Mouse (Mus musculus) embryonic facial prominence, embryonic 10.5 days (tissue): Measurements from ENCODE around the gene Golga4. TPM values are rescaled to one million over a fixed set of nuclear protein-coding genes. Genes with fewer than 3 reads are reported as not detected.
A peak's percentile ranks its signal among the peaks of the same experiment; 100 is the strongest.

Source experiments
- DNase-seq: peaks from one replicate; pipeline ENCODE4 v3.0.0-alpha.2; 2017; ENCODE audit warnings: low spot score
- H3K27ac ChIP-seq: fragments of 300-500 bp; sonication (generic); replicated peaks from 2 replicates; pipeline ENCODE4 v1.5.1; 2016; ENCODE audit warnings: mild to moderate bottlenecking
- H3K27me3 ChIP-seq: fragments of 300-500 bp; sonication (generic); replicated peaks from 2 replicates; pipeline ENCODE4 v1.6.1; 2016; ENCODE audit warnings: low read depth, mild to moderate bottlenecking; ENCODE audit not compliant: poor library complexity, severe bottlenecking
- H3K36me3 ChIP-seq: fragments of 300-500 bp; sonication (generic); replicated peaks from 2 replicates; pipeline ENCODE4 v1.6.1; 2016; ENCODE audit warnings: mild to moderate bottlenecking, moderate library complexity
- H3K4me1 ChIP-seq: fragments of 300-500 bp; sonication (generic); 2 replicates; pipeline ENCODE4 v1.6.1; 2016
- H3K4me3 ChIP-seq: fragments of 300-500 bp; sonication (generic); 2 replicates; pipeline ENCODE4 v1.5.1; 2016; ENCODE audit warnings: mild to moderate bottlenecking, moderate library complexity
- H3K9me3 ChIP-seq: fragments of 300-500 bp; sonication (generic); 2 replicates; pipeline ENCODE4 v1.6.1; 2016; ENCODE audit warnings: mild to moderate bottlenecking
- WGBS: fragments of 180-500 bp; shearing (Covaris S2); methylation state at CpG from one replicate; pipeline ENCODE4 v1.1.7; 2016; 5-methylcytosine and 5-hydroxymethylcytosine counted together
- polyA plus RNA-seq: library from polyadenylated mRNA; unstranded; fragments of >200 nt; fragmentation: Nextera tagmentation; extraction: Ambion mirVana; gene quantifications from 2 replicates; pipeline ENCODE4 v1.2.1, GENCODE M21; 2016

Gene Golga4
- polyA plus RNA-seq, 1 experiment from 2014 or later: 43.1 TPM

GRCm38 (mm10) chr9:118537463-118538339 lies 31.6 kb downstream of the Golga4 start:
- 88% methylated on average over 9 of the region's 9 CpGs for WGBS
- H3K4me3 ChIP-seq: no peak overlapping the region
- H3K27me3 ChIP-seq: no peaks in the 10 kb centered on the region
- H3K4me1 ChIP-seq: no peaks in the 10 kb centered on the region
- DNase-seq: no peak
- H3K36me3 ChIP-seq: peaks cover 98% of the 10 kb centered on the region
- H3K9me3 ChIP-seq: no peaks in the 10 kb centered on the region
- H3K27ac ChIP-seq: no peak overlapping the region

DNA sequence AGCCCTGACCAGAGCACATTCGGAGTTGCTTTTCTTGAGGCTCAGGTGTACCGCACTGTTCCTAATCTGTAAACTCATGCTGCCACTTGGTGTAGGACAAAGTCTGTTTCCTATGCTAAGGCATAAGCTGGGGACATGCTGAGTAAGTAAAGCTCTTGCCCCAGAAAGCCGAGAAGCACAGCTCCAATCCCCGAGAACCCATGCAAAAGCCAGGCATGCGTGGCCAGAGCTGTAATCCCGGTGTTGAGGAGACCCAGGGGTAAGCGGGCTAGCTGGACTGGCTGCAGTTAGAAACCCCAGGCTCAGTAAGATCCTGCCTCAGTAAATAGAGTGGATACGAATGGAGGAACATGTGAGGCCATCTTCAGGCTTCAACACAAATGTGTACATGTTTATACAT lies 35.8 kb downstream of the Golga4 start:
- 92% methylated on average over 8 of the region's 8 CpGs for WGBS

DNA sequence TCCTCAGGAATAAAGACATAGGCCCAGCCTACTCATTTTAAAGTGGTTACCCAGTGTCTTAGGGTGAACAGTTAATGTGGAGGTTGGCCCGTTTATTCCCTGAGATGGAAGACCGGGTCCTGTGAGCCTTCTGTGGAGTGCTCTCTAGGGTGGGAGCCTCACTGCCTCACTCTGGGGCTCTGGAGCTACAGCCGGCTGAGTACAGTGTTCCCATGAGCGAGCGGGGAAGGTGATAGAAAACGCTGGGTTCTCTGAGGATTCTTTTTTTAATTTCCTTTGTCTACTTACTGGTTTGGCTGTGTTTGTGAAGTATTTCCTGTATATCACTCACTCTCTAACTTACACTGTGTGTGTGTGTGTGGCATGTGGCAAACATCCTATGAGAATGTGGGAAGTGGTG lies 39.1 kb downstream of the Golga4 start:
- Histone ChIP-seq H3K4me1 (no peaks in the 10 kb centered on the region), H3K9me3 (no peaks in the 10 kb centered on the region), H3K36me3 (peaks cover 80% of the 10 kb centered on the region), H3K4me3 (no peak overlapping the region), H3K27me3 (no peaks in the 10 kb centered on the region), H3K27ac (no peak overlapping the region)
- WGBS: 84% methylated on average over 6 of the region's 6 CpGs
- no peak for DNase-seq

More for the DNA sequence above, 35.8 kb downstream of the Golga4 start:
- Histone ChIP-seq H3K36me3 (peaks cover 90% of the 10 kb centered on the region), H3K9me3 (no peaks in the 10 kb centered on the region), H3K4me3 (no peak overlapping the region), H3K27me3 (no peaks in the 10 kb centered on the region), H3K4me1 (no peaks in the 10 kb centered on the region), H3K27ac (no peak overlapping the region)
- DNase-seq: no peak

DNA sequence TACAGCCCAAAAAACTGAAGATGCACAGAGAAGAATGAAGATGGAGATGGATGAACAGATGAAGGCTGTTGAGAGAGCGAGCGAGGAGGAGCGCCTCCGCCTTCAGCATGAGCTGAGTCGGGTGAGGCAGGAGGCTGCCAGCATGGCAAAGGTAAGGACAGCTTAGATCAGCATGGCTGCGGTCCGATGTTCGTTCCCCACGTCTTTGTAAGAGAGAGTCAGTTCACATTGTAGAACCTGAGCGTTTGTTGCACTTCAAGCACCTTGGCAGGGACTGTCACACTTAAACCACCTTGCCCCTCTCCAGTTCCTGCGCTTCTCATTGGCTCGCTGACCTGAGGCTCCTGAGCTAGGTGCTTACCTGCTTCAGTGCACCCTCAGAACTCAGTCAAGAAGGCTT lies 42.6 kb downstream of the Golga4 start:
- 97% methylated on average over 12 of the region's 12 CpGs for WGBS
- no peaks in the 10 kb centered on the region for H3K27me3 ChIP-seq

DNA sequence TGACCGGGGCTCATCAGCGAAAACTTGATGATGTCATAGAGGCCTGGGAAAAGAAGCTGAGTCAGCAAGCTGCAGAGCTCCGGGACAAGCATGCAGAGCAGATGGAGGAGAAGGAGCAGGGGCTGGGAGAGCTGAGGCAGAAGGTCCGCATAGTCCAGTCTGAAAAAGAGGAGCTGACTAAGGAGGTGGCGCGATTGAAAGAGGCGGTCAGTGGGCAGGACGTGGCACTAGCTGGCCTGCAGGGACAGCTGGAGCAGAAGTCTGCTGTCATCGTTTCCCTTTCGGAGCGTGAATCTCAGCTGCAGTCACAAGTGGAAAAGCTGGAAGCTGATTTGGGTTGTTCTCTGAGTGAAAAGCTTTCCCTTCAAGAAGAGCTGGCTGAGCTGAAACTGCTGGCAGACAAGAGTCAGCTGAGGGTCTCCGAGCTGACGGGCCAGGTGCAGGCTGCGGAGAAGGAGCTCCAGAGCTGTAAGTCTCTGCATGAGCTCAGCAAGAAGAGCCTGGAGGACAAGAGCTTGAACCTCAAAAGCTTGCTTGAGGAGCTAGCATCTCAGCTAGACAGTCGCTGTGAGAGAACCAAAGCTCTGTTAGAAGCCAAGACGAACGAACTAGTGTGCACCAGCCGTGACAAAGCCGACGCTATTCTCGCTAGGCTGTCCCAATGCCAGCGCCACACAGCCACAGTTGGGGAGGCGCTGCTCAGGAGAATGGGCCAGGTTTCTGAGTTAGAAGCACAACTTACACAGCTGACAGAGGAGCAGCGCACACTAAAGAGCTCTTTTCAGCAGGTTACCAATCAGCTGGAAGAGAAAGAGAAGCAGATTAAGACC lies 51.1 kb downstream of the Golga4 start:
- Histone ChIP-seq H3K9me3 (no peaks in the 10 kb centered on the region), H3K4me1 (no peaks in the 10 kb centered on the region), H3K27me3 (no peaks in the 10 kb centered on the region), H3K27ac (no peak overlapping the region), H3K4me3 (no peak overlapping the region), H3K36me3 (peaks cover 98% of the 10 kb centered on the region)
- no peak for DNase-seq
- WGBS: 91% methylated on average over 24 of the region's 24 CpGs

More for the DNA sequence above, 42.6 kb downstream of the Golga4 start:
- H3K9me3 ChIP-seq: no peaks in the 10 kb centered on the region
- H3K27ac ChIP-seq: no peak overlapping the region
- H3K4me3 ChIP-seq: no peak overlapping the region
- H3K4me1 ChIP-seq: no peaks in the 10 kb centered on the region
- DNase-seq: no peak
- peaks cover 82% of the 10 kb centered on the region for H3K36me3 ChIP-seq

GRCm38 (mm10) chr9:118563356-118563755 lies 57.3 kb downstream of the Golga4 start:
- H3K9me3 ChIP-seq: no peaks in the 10 kb centered on the region
- no peak overlapping the region for H3K4me3 ChIP-seq
- no peak for DNase-seq
- no peaks in the 10 kb centered on the region for H3K27me3 ChIP-seq
- peaks cover 5% of the 10 kb centered on the region; the same call in 1 of the 2 replicates for H3K4me1 ChIP-seq
- H3K36me3 ChIP-seq: peaks cover 98% of the 10 kb centered on the region
- WGBS: 96% methylated on average over 11 of the region's 11 CpGs
- no peak overlapping the region for H3K27ac ChIP-seq

DNA sequence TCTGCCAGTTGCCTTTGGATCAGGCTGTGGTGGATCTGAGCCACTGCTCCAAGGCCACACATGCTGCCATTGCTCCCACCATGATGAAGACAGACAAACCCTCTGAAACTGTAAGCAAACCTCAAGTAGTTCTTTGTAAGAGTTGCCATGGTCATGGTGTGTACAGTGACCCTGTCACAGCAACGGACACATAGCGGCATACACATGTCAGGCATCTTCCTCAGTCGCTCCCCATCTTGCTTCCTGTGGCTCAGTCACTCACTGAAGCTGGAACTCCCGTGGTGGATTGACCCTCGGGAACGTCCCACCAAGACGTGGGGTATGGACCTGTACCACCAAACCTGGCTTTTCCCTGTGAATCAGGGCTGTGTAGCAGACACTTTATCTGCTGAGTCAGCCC lies 57.8 kb downstream of the Golga4 start:
- whole genome bisulfite sequencing: 88% methylated on average over 7 of the region's 7 CpGs
- no peak overlapping the region for H3K27ac ChIP-seq
- DNase-seq: no peak
- peaks cover 96% of the 10 kb centered on the region for H3K36me3 ChIP-seq
- H3K4me1 ChIP-seq: peaks cover 5% of the 10 kb centered on the region; the same call in 1 of the 2 replicates
- H3K9me3 ChIP-seq: no peaks in the 10 kb centered on the region
- H3K4me3 ChIP-seq: no peak overlapping the region
- H3K27me3 ChIP-seq: no peaks in the 10 kb centered on the region

DNA sequence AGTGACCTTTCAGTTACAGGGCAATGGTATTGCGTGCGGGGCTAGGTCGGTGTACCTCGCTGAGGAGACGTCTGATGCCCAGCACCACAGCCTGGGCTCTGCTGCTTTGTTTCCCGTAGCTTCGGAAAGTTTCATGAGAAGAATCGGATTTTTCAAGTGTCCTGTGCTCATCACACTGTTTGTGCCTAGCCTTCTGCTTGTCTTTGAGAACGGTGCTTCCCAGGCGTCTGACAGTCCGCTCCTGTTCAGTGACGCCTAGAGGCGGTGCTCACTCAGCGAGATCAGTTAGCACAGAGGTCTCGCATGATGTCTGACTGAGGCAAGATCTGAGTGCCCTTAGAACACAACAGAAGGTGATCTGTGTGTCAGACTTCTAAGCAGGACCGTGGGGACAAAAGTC lies 58.6 kb downstream of the Golga4 start:
- Histone ChIP-seq H3K4me1 (peaks cover 5% of the 10 kb centered on the region; the same call in 1 of the 2 replicates), H3K27ac (no peak overlapping the region), H3K27me3 (no peaks in the 10 kb centered on the region), H3K36me3 (peaks cover 96% of the 10 kb centered on the region), H3K9me3 (no peaks in the 10 kb centered on the region), H3K4me3 (no peak overlapping the region)
- no peak for DNase-seq
- WGBS: 90% methylated on average over 16 of the region's 16 CpGs

- Histone ChIP-seq H3K27ac (no peak overlapping the region), H3K27me3 (no peaks in the 10 kb centered on the region), H3K9me3 (no peaks in the 10 kb centered on the region), H3K36me3 (peaks cover 93% of the 10 kb centered on the region), H3K4me1 (peaks cover 5% of the 10 kb centered on the region; the same call in 1 of the 2 replicates), H3K4me3 (no peak overlapping the region)
- WGBS: 93% methylated on average over 6 of the region's 6 CpGs
- no peak for DNase-seq
These were observed 63.3 kb downstream of the Golga4 start for GRCm38 (mm10) chr9:118569328-118569727.

- H3K27ac ChIP-seq: no peak overlapping the region
- H3K4me1 ChIP-seq: no peaks in the 10 kb centered on the region
- WGBS: 81% methylated on average over 4 of the region's 4 CpGs
- peak; percentile 7 for DNase-seq
- no peak overlapping the region for H3K4me3 ChIP-seq
- peaks cover 93% of the 10 kb centered on the region for H3K36me3 ChIP-seq
- H3K27me3 ChIP-seq: no peaks in the 10 kb centered on the region
- no peaks in the 10 kb centered on the region for H3K9me3 ChIP-seq
These were observed 64.8 kb downstream of the Golga4 start for GRCm38 (mm10) chr9:118570865-118571264.

GRCm38 (mm10) chr9:118571701-118572100 lies 65.6 kb downstream of the Golga4 start:
- H3K9me3 ChIP-seq: no peaks in the 10 kb centered on the region
- H3K27ac ChIP-seq: no peak overlapping the region
- peaks cover 93% of the 10 kb centered on the region for H3K36me3 ChIP-seq
- DNase-seq: no peak
- no peaks in the 10 kb centered on the region for H3K4me1 ChIP-seq
- no peaks in the 10 kb centered on the region for H3K27me3 ChIP-seq
- H3K4me3 ChIP-seq: no peak overlapping the region
- 90% methylated on average over 4 of the region's 4 CpGs for WGBS

DNA sequence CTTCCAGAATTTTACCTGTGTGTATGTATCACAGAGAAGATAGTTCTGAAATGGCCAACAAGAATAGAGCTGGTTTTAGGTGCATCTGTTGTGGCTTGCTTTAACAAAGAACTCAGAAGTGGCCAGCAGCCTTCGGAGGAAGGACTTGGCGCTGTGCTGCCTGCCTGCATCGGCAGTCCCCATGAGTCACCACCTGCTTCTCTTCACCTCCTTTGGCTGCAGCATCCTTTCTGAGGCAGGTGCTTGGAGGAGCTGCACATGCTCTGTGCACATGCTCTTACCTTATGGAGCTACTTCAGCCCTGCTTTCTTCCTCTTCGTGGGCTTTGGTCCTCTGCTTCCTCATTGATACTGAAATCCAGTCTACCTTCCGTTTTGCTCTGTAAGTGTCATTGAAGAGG lies 68.8 kb downstream of the Golga4 start:
- Histone ChIP-seq H3K27me3 (no peaks in the 10 kb centered on the region), H3K9me3 (no peaks in the 10 kb centered on the region), H3K36me3 (peaks cover 95% of the 10 kb centered on the region), H3K27ac (no peak overlapping the region), H3K4me1 (no peaks in the 10 kb centered on the region), H3K4me3 (no peak overlapping the region)
- WGBS: 94% methylated on average over 5 of the region's 5 CpGs
- DNase-seq: no peak
